Mouse (Mus musculus) gastrocnemius, adult 8-10 months (tissue): ENCODE results near the gene Csrp2. TPM values are rescaled to one million over a fixed set of nuclear protein-coding genes. Genes with fewer than 3 reads are reported as not detected.

ENCODE experiments used
- DNase-seq, 2 experiments: peaks; one replicate each; pipeline ENCODE4 v3.0.0; 2022; ENCODE audit warnings: low spot score in 2 of 2
- total RNA-seq, 4 experiments: library from RNA; stranded (reverse); gene quantifications; 2 replicates each; pipeline ENCODE4 v1.2.4; 2022

Gene Csrp2
- total RNA-seq, 4 experiments from 2014 or later = 2.7 to 6.5 (median 3.3) TPM

- no peak for DNase-seq
Observed at GRCm38 (mm10) chr10:110931161-110931912, 11.7 kb downstream of the Csrp2 start.

DNA sequence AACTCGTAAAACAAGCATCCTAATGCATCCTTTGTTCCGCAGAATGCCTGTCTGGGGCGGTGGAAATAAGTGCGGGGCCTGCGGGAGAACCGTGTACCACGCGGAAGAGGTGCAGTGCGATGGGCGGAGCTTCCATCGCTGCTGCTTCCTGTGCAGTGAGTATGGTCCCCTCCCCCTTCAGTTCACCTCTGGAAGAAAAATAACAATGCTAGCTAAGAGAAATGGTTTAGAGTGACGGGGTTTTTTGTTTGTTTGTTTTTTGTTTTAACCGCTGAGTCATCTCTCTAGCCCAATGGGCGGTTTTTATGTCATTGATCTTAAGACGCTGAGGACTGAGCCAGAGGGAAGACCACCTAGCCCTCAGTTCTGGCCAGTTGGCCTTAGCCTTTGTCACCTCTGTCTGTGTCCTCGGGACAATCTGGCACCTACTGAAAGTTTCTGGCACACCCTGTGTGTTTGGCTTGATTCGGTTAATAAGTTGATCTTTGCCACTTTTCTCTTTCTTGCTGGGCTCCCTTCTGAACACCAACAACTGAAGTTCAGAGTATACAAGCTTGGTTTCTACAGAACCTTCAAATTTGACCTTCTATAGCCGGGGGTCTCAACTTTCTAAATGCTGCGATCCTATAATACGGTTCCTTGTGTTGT lies 12.4 kb downstream of the Csrp2 start:
- DNase-seq = no peak

DNA sequence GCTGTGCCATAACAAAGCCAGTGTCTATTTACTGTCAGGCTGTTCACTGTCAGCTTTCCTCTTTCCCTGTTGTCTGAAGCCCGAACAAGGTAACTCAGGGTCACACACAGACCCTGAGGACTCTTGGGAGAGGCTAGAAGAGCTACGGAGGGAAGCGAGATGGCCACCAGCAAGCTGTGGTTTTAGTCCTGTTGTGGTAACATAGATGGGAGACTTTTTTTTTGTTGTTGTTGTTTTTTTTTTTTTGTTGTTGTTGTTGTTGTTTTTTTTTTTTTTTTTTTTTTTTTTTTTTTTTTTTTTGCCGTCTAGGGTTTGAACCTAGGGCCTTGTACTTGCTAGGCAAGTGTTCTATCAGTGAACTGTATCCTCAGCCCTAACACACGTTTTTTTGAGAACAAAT lies 14.0 kb downstream of the Csrp2 start:
- DNase-seq = no peak

DNA sequence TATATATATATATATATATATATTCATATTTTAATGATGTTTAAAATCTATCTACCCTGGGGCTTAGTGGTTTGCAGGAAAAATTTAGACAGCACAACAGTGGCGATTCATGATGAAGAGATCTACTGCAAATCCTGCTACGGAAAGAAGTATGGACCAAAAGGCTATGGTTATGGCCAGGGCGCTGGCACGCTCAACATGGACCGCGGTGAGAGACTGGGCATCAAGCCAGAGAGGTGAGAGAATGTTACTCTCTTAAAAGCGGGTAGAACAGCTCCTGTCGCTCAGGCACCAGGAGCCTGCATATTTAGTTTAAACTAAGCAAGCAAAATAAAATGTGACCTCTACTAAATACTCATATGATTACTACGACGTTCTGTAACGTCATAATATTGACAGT lies 15.5 kb downstream of the Csrp2 start:
- DNase-seq = no peak

DNA sequence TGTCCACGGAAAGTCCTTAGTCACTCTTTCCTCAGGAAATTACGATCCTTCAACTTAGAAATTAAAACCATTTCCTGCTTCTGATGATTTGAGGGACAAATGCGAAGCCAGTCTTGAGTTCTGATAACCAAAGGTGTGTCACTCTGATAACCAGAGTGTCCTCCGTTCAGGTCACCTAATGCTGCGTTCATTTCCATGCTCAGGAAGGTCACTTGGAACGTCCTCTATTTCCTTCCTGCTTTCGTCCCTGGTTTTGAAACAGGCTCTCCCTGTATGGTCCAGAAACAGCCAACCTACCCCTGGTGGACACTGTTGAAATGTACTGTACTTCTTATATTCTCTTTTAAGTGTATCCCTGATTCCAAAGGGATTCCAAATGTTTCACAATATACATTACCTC lies 16.1 kb downstream of the Csrp2 start:
- no peak for DNase-seq

DNA sequence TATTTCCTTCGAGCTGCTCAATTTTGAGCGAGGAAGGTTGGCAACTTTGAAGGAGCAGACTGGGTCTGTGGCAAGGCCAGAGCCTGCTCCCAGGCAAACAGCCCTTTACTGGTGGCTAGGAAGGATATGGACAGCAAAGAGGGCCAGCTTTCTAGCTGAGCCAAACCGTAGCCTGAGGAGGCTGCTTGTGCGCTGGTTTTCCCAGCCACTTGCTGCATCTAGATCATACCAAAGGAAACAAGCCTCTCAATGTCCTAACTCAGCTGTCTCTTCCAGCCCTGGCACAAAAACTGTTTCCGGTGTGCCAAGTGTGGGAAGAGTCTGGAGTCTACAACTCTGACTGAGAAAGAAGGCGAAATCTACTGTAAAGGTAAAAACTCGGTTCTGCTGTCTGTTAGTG lies 18.8 kb downstream of the Csrp2 start:
- no peak for DNase-seq

DNA sequence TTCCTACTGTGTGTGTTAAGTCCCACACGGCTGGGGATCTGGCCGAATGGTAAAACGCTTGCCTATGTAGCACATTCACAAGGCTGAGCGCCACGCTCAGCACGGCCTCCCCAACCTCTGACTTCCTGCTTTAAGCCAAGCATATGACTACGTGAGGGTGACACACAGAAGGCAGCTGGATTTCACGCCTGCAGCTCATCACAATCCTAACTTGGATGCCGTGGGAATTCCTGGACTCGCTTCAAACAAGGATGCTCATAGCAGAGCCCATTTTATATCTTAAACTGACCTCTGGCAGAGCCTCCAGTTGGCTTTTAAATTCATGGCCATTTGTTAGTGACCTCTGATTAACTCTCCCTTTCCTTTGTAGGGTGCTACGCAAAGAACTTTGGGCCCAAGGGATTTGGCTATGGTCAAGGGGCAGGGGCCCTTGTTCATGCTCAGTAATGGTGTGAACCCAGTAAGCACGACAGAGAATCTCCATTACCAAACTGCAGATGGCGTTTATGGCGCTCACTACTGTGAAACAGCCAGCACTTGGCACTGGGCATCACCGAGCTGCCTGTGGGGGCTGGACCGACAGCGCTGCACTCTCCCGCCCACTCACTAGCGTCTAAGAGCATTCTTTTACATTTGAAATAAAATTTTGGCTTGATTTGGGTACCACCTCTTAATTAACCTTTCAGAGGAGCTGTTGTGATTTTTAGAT lies 19.4 kb downstream of the Csrp2 start:
- DNase-seq = no peak

GRCm38 (mm10) chr10:110939717-110940116 lies 20.1 kb downstream of the Csrp2 start:
- no peak for DNase-seq

GRCm38 (mm10) chr10:110940740-110941398 lies 21.3 kb downstream of the Csrp2 start:
- DNase-seq = no peak

DNA sequence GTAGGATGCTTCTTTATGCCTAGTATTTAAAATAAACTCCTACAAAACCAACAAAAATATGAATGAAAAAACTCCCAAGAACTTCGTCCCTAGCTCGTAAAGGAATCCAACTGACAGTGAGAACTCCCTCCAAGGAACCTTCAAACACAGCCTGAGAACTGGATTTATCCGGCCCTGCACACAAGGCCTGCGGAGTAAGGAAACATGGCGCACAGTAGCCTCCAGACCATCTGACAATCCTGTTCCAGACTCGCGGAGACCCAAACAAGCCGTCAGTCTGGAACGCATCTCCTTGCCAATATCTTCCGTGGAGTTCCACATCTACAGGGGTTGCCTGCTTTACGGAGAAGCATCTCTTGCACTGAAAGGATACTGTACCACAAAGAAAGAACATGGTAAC lies 22.4 kb downstream of the Csrp2 start:
- no peak for DNase-seq

GRCm38 (mm10) chr10:110942806-110943205 lies 23.2 kb downstream of the Csrp2 start:
- no peak for DNase-seq

DNA sequence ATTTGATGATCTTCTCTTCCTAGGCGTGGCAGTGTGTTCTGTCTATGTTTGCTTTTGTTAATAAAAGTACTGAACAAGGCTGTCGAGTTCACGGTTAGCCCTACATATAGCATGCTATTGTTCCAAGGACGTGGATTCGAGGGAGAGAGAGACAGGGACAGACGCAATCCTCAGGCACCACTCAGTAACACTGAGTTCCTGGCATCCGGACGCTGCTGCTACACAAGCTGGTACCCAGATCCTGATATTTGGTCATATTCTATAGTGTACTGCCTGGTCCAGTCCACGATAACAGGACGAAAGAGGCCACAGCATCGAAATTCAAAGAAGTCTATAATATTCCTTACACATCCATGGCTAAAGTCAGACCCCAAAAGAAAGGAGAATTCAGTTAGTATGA lies 24.6 kb downstream of the Csrp2 start:
- no peak for DNase-seq

GRCm38 (mm10) chr10:110945966-110946365 lies 26.4 kb downstream of the Csrp2 start:
- no peak for DNase-seq

- no peak for DNase-seq
Observed at GRCm38 (mm10) chr10:110947574-110947973, 28.0 kb downstream of the Csrp2 start.

DNA sequence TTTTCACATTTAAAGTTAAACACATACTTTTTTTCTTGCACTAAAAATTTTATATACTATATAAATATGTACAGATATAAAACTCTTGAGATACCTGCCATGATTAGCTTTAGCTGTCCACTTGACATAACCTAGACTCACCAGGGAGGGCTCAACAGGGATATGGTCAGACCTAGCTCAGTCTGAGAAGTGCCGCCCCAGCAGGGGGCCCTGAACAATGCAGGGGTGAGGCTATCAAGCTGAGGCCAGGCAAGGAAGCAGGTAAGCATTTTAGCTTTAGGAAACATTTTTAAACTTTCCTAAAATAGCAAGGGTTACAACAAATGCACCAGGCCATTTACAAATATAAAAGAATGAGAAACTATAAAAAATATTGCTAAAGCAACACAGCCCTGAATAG lies 31.5 kb downstream of the Csrp2 start:
- DNase-seq = no peak

DNA sequence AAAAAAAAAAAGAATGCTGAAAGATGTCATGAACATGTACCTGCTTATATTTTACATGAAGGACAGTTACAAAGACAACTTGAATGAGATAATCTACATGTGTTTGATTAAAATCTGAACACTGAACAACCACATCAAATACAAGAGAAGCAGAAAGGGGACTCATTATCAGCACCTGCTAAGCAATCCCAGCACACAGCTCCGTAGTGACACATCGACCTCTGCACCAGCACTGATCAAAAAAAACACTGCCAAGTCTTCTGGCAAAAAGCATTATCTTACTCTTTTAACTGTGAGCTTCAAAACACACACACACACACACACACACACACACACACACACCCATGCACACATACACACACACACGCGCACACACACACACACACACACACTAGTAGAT lies 32.2 kb downstream of the Csrp2 start:
- no peak for DNase-seq

DNA sequence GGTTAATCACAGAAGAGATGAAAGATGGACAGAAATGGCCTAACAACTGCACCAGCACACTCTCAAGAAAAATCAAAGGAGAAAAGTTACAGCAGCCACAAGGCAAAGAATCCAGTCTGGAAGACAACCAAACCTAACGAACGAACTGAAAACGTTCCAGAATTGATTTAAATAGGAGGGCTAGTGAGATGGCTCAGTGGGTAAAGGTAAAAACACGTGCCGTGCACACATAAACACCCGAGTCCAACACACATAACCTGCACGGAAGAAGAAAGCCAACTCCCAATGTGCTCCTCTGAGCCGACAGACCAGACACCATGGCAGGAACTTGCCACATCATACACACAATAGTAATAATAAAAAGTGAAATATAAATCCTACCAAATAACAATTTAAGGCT lies 32.7 kb downstream of the Csrp2 start:
- no peak for DNase-seq

GRCm38 (mm10) chr10:110952937-110953451 lies 33.4 kb downstream of the Csrp2 start:
- DNase-seq = peak; percentile 75 to 80

DNA sequence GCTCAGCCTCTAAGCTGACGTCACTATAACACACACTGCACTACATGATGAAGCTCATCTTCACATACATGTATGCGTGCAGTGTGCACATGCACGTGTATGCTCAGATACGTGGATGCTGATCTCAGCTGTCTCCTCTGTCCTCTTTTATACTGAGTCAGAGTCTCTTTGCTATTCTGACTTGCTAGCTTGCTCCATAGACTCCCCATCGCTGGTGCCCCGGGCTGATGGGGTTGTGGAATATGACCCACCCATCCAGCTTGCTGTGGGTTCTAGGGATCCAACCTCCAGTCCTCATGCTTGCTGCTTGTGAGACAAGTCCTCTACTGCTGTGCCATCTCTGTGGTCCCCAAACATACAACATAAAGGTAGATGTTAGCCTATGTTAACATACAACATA lies 39.3 kb downstream of the Csrp2 start:
- no peak for DNase-seq

- DNase-seq = no peak
Observed at GRCm38 (mm10) chr10:110959781-110960180, 40.2 kb downstream of the Csrp2 start.

GRCm38 (mm10) chr10:110960841-110961240 lies 41.3 kb downstream of the Csrp2 start:
- no peak for DNase-seq

GRCm38 (mm10) chr10:110962172-110962571 lies 42.6 kb downstream of the Csrp2 start:
- no peak for DNase-seq
